In the genomic region with DNA sequence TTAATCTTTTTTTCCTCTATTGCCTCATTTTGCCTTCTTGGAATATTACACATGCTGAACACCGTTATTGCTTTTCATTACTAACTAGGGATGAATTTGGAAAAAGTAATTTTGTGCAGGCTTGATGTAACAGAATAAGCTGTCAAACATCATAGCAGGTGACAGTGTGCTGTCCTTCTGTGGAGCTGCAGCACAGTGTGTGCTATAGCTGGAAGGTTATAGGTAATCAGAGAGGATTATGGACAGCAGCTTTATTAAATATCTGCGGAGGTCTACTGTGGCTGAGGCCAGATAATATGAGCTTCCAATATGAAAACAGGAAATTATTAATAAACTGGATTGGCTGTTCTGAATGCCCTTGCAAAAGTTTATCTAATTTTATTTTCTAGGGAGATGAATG, we compare ENCODE assay signal across 18 mouse cellular contexts.
"Had no signal": no experiment of that assay in that cellular context is flagged by ENCODE, and none has a peak within 500 bp of the region (broad histone marks: within the 10 kb centered on the region; RNA-seq: fewer than 3 reads in every experiment).

No protein-coding gene starts in this region.

- H3K4me1 ChIP-seq: liver, embryonic 13.5 days; liver, embryonic 15.5 days; lung, embryonic 15.5 days; megakaryocyte, embryonic 14.5 days; stomach, embryonic 15.5 days had no signal

- H3K36me3 ChIP-seq: liver, embryonic 13.5 days; liver, embryonic 15.5 days; lung, embryonic 15.5 days; neural tube, embryonic 13.5 days; stomach, embryonic 15.5 days had no signal

- H3K27ac ChIP-seq: liver, embryonic 13.5 days; liver, embryonic 15.5 days; lung, embryonic 15.5 days; macrophage; stomach, embryonic 15.5 days; stomach, postnatal 0 days had no signal

- ATAC-seq: liver, postnatal 0 days; lung, postnatal 0 days had no signal

- H3K4me2 ChIP-seq: liver, embryonic 11.5 days; liver, embryonic 13.5 days; liver, embryonic 15.5 days; lung, embryonic 15.5 days; neural tube, embryonic 13.5 days; stomach, embryonic 15.5 days had no signal

- H3K9ac ChIP-seq: liver, embryonic 13.5 days; liver, embryonic 15.5 days; liver, postnatal 0 days; lung, embryonic 15.5 days; neural tube, embryonic 13.5 days; stomach, embryonic 15.5 days had no signal

- H3K9me3 ChIP-seq: liver, embryonic 13.5 days; liver, embryonic 15.5 days; lung, embryonic 15.5 days; megakaryocyte, embryonic 14.5 days; neural tube, embryonic 13.5 days; stomach, embryonic 15.5 days had no signal

- H3K27me3 ChIP-seq: liver, embryonic 13.5 days; liver, embryonic 15.5 days; lung, embryonic 15.5 days; megakaryocyte, embryonic 14.5 days; neural tube, embryonic 13.5 days; stomach, embryonic 15.5 days had no signal

- H3K4me3 ChIP-seq: liver, embryonic 13.5 days; liver, embryonic 15.5 days; lung, embryonic 15.5 days; megakaryocyte, embryonic 14.5 days; neural tube, embryonic 13.5 days; stomach, embryonic 15.5 days had no signal

- DNase-seq: liver, embryonic 13.5 days; liver, postnatal 0 days; lung, adult 2 months; lung, postnatal 14 days; lung, postnatal 36 days; right cerebral cortex, postnatal 14 days; thymus, adult 2 months; thymus, postnatal 25 days; thymus, postnatal 4 days had no signal
